Mouse (Mus musculus): ENCODE results near the gene Dmrt1. TPM values are rescaled to one million over a fixed set of nuclear protein-coding genes. Genes with fewer than 3 reads are reported as not detected.

Gene Dmrt1
- polyA plus RNA-seq, 1 experiment from 2014 or later = not detected

DNA sequence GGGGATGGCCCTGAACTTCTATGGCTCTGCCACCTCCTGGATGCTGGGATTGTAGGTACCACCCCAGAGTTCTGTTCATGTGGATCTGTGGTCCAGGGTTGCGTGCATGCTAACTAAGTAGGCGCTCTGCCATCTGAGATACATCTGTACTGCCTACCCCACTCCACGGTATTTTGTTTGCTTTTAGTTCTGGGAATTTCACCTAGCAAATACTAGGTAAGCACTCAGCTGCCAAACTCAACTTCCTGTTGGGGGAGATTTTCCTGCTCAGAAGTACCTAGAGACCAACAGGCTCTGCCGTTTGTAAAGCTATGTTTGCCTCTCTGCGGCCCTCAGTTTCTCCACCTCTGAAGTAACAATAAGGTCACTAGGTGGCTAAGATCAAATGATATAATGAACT is 129.7 kb downstream of the Dmrt1 start:
- Histone ChIP-seq H3K36me3 (ENCODE audit: inconsistent target) (no peaks in the 10 kb centered on the region), H3K79me2 (ENCODE audit: inconsistent target) (no peaks in the 10 kb centered on the region), H3K4me3 (ENCODE audit: inconsistent target) (no peak overlapping the region), H3K27ac (no peak overlapping the region)
- WGBS (ENCODE audit: missing documents) = 71% methylated on average over 5 of the region's 5 CpGs

DNA sequence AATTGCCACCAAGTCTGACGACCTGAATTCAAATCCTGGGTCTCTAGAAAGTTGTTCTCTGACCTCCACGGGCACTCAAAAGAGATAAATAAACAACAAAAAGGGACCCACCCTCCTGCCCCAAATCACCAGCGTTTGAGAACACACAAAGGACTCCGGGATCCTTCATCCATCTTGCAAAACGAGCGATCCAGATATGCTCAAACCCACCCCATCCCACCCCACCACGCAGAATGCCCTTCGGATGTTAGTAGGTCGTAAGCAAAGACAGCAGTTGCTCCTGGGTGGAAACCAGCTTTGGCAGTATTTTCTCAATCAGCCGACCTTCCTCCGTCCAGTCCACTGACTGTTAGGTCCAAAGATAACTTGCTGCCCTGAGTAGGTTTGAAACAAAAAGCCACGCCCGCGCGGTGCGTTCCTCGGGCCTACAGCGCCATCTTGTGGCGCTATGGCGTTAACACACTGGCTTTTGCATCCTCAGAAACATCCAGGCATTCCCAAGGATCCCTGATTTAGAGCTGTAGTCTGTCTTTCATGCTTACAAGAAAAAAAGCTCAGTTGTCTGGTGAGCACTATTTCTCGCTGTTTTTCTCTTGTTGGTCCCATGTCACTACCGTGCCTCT is 130.3 kb downstream of the Dmrt1 start:
- Histone ChIP-seq H3K79me2 (ENCODE audit: inconsistent target) (no peaks in the 10 kb centered on the region), H3K36me3 (ENCODE audit: inconsistent target) (no peaks in the 10 kb centered on the region), H3K4me3 (ENCODE audit: inconsistent target) (no peak overlapping the region), H3K27ac (no peak overlapping the region)
- WGBS (ENCODE audit: missing documents) = 20% methylated on average over 22 of the region's 22 CpGs

DNA sequence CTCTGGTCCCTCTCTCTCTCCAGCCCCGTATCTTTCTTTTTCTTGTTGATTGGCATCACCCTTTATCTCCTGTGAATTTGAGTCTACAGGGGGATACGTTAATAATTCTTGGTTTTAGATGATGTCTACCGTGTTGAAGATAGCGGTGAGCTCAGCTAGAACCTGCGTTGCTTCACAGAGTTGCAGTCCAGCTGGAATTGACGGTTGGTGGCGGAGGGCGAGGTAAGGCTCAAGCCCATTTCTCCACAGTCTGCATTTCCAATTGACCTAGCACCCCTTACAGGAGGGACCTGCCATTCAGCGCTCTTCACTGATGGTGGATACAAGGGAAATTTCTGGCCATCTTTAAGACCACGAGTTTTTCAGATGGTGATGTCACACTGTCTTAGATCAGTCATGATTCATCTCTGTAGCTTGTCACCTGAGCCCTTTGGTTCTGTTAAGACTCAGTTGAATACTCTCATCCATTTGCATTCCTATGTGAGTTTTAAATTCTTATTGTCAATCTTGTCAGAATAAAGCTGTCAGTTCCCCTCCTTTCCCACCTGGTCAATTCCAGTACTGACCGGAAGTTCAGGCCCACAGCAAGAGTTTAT is 133.4 kb downstream of the Dmrt1 start:
- H3K4me3 ChIP-seq (ENCODE audit: inconsistent target) = no peak overlapping the region
- no peaks in the 10 kb centered on the region for H3K79me2 ChIP-seq (ENCODE audit: inconsistent target)
- WGBS (ENCODE audit: missing documents) = 78% methylated on average over 11 of the region's 11 CpGs

DNA sequence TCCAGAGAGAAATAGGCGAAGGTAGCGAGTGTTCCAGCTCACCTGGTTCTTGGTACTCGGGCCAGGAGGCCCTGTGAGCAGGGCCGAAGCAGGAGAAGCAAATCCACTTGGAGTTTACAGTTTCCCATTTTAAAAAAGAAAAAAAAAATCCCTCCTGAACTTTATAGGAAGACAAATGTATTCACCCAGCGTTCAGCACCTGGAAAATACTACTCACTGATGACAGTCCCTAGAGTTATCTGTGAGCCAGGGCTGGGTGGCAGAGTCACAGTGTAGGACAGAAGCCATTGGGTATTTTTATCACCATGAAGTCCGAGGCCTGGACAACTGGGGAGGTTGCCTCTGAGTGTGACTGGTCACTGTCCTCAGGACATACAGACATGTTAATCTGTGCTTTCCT is 136.4 kb downstream of the Dmrt1 start:
- no peaks in the 10 kb centered on the region for H3K36me3 ChIP-seq (ENCODE audit: inconsistent target)
- H3K79me2 ChIP-seq (ENCODE audit: inconsistent target) = no peaks in the 10 kb centered on the region
- H3K4me3 ChIP-seq (ENCODE audit: inconsistent target) = no peak overlapping the region
- H3K27ac ChIP-seq = no peak overlapping the region
- WGBS (ENCODE audit: missing documents) = 94% methylated on average over 6 of the region's 6 CpGs

More for the DNA sequence above, 133.4 kb downstream of the Dmrt1 start:
- Histone ChIP-seq H3K36me3 (ENCODE audit: inconsistent target) (no peaks in the 10 kb centered on the region), H3K27ac (no peak overlapping the region)

DNA sequence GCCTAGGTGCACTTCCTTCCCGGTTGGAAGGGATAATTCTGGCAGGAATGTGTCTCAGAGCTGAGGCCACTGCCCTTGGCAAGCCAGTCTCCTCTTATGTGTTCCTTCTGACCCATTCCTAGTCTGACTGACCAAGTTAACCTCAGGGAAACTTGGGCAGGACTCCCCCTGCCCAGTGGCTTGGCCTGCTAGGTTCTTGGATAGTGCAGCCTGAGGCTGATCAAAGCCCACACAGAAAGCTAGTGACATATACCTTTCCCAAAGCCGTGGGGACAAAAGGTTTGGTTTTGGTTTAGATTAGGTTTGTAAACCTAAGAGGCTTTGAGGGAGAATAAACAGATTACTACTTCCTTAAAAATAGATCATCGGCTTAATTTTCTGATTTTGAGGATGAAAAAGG is 141.7 kb downstream of the Dmrt1 start:
- 61% methylated on average over 3 of the region's 3 CpGs for WGBS (ENCODE audit: missing documents)
- H3K79me2 ChIP-seq (ENCODE audit: inconsistent target) = no peaks in the 10 kb centered on the region
- H3K36me3 ChIP-seq (ENCODE audit: inconsistent target) = no peaks in the 10 kb centered on the region
- no peak overlapping the region for H3K27ac ChIP-seq
- H3K4me3 ChIP-seq (ENCODE audit: inconsistent target) = no peak overlapping the region

DNA sequence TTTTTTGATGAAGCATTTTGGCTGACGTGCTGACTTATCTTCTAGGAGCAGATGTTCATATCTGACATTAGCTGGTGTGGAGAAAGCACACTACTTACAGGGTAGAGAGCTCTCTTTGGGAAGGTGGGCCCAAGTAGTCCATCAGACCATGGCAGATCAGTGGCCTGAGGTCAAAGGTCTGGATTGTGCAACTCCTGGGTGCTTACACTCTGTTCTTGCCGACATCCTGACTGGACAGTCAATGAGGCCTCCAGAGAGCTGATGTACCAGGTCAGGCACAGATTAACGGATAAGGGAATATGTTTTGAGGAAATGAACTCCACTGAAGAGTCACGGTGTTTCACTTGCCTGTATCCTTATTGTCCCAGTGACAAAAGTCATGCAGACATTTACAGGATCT is 143.3 kb downstream of the Dmrt1 start:
- no peaks in the 10 kb centered on the region for H3K36me3 ChIP-seq (ENCODE audit: inconsistent target)
- no peak overlapping the region for H3K27ac ChIP-seq
- 81% methylated on average over 4 of the region's 4 CpGs for WGBS (ENCODE audit: missing documents)
- H3K79me2 ChIP-seq (ENCODE audit: inconsistent target) = no peaks in the 10 kb centered on the region
- H3K4me3 ChIP-seq (ENCODE audit: inconsistent target) = no peak overlapping the region

DNA sequence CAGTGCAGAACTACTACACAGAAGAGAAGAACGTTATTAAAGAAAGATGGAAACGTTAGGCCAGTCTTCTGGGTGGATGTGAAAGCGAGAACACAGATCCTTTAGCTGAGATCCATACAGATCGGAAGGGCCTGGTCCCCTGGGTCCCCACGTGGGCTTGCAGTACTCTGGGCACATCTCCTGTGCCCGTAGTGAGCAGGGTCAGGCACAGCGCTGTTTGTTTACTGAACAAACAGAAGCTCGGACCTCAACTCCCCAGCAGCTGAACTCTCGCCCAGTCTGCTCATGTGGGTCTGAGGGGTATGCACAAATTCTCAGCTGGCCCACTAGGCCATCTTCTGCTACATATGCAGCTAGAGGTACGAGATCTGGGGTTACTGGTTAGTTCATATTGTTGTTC is 145.1 kb downstream of the Dmrt1 start:
- no peak overlapping the region for H3K27ac ChIP-seq
- H3K4me3 ChIP-seq (ENCODE audit: inconsistent target) = no peak overlapping the region
- no peaks in the 10 kb centered on the region for H3K79me2 ChIP-seq (ENCODE audit: inconsistent target)
- 87% methylated on average over 10 of the region's 10 CpGs for WGBS (ENCODE audit: missing documents)
- H3K36me3 ChIP-seq (ENCODE audit: inconsistent target) = no peaks in the 10 kb centered on the region

DNA sequence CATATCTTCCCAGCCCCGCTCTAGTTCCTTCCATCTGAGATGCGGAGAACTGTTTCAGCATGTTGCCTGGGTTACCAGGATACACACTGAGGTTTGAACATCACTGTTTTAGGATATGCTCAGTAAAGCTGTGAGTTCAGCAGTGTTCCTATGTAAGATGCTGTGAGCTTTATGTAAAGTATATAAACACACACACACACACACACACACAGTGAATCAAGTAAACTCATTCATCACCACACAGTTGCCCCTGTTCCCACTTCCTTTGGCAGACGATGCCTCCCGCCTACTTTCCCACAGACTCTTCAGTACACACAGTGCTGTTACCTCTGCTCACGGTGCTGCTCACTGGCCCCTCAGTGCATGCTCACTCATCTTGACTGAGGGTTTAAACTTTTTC is 147.1 kb downstream of the Dmrt1 start:
- 58% methylated on average over 5 of the region's 5 CpGs for WGBS (ENCODE audit: missing documents)
- Histone ChIP-seq H3K36me3 (ENCODE audit: inconsistent target) (no peaks in the 10 kb centered on the region), H3K79me2 (ENCODE audit: inconsistent target) (no peaks in the 10 kb centered on the region)

More for the DNA sequence above, 147.1 kb downstream of the Dmrt1 start:
- H3K4me3 ChIP-seq (ENCODE audit: inconsistent target) = no peak overlapping the region
- H3K27ac ChIP-seq = no peak overlapping the region

Other genes with a start within 250 kb of the Dmrt1 start
- gene Dmrt3, start 104.7 kb downstream of the Dmrt1 start, polyA plus RNA-seq (2018) = not detected in 3 replicates
- not detected in 3 replicates for gene Dmrt2, start 166.8 kb downstream of the Dmrt1 start, polyA plus RNA-seq (2018)